In genomic region chr17:43245364-43245763, GRCm38 (mm10) we compare ENCODE assay signal across 37 mouse cellular contexts. TPM values are rescaled to one million over a fixed set of nuclear protein-coding genes. Genes with fewer than 3 reads are reported as not detected.
"Had no signal": no experiment of that assay in that cellular context is flagged by ENCODE, and none has a peak within 500 bp of the region (broad histone marks: within the 10 kb centered on the region; RNA-seq: fewer than 3 reads in every experiment).

No protein-coding gene starts in this region.

- H3K27me3 ChIP-seq: heart, embryonic 13.5 days; heart, embryonic 15.5 days; hindbrain, embryonic 13.5 days; hindbrain, embryonic 15.5 days; kidney, embryonic 15.5 days; limb, embryonic 13.5 days; limb, embryonic 15.5 days; liver, embryonic 12.5 days had no signal

- H3K4me3 ChIP-seq: heart, embryonic 13.5 days; heart, embryonic 15.5 days; hindbrain, embryonic 13.5 days; hindbrain, embryonic 15.5 days; kidney, embryonic 15.5 days; limb, embryonic 13.5 days; limb, embryonic 15.5 days; liver, embryonic 12.5 days had no signal

- H3K4me1 ChIP-seq: liver, embryonic 12.5 days had no signal

- H3K9ac ChIP-seq: heart, embryonic 13.5 days; heart, embryonic 15.5 days; hindbrain, embryonic 13.5 days; hindbrain, embryonic 15.5 days; kidney, embryonic 15.5 days; limb, embryonic 13.5 days; limb, embryonic 15.5 days; liver, embryonic 12.5 days had no signal

- DNase-seq: gastrocnemius, postnatal 14 days; gastrocnemius, postnatal 36 days; heart, adult 18-20 months; heart, postnatal 14 days; heart, postnatal 36 days; kidney, adult 11 months; kidney, adult 2 months; kidney, adult 9 months; kidney, postnatal 14 days; kidney, postnatal 36 days; layer of hippocampus, adult 9-11 months; layer of hippocampus, postnatal 36 days; left cerebral cortex, postnatal 4 days had no signal

- ATAC-seq: hindbrain, postnatal 0 days; intestine, embryonic 16.5 days; liver, embryonic 12.5 days had no signal

- H3K36me3 ChIP-seq: heart, embryonic 13.5 days; heart, embryonic 15.5 days; hindbrain, embryonic 13.5 days; hindbrain, embryonic 15.5 days; kidney, embryonic 15.5 days; limb, embryonic 13.5 days; limb, embryonic 15.5 days; liver, embryonic 12.5 days had no signal

- H3K27ac ChIP-seq: heart, embryonic 13.5 days; heart, embryonic 15.5 days; hindbrain, embryonic 13.5 days; hindbrain, embryonic 15.5 days; hindbrain, postnatal 0 days; kidney, embryonic 15.5 days; kidney, postnatal 0 days; limb, embryonic 13.5 days; limb, embryonic 15.5 days; liver, embryonic 12.5 days had no signal

RNA-seq across cellular contexts. Expression of gene Adgrf1, which starts 24.8 kb away (rescaled TPM):
- total RNA-seq: gastrocnemius, adult 18-20 months; gastrocnemius, adult 8-10 months; gastrocnemius, postnatal 36 days; heart, adult 18-20 months; heart, postnatal 14 days; heart, postnatal 36 days; hematopoietic stem cell, adult 5-6 weeks; hindbrain, postnatal 0 days; layer of hippocampus, adult 18-20 months; layer of hippocampus, adult 8-10 months; layer of hippocampus, postnatal 36 days; left cerebral cortex, adult 18-20 months; left cerebral cortex, adult 8-10 months; left cerebral cortex, postnatal 10 days; left cerebral cortex, postnatal 25 days; left cerebral cortex, postnatal 4 days had no signal
- polyA plus RNA-seq: heart, embryonic 11.5 days; heart, embryonic 15.5 days; heart, postnatal 0 days; hindbrain, embryonic 11.5 days; hindbrain, embryonic 13.5 days; hindbrain, embryonic 15.5 days; hindbrain, postnatal 0 days; limb, embryonic 11.5 days; limb, embryonic 15.5 days had no signal
